Mouse (Mus musculus): ENCODE data around the gene Cplx3.

The Cplx3 gene

DNA sequence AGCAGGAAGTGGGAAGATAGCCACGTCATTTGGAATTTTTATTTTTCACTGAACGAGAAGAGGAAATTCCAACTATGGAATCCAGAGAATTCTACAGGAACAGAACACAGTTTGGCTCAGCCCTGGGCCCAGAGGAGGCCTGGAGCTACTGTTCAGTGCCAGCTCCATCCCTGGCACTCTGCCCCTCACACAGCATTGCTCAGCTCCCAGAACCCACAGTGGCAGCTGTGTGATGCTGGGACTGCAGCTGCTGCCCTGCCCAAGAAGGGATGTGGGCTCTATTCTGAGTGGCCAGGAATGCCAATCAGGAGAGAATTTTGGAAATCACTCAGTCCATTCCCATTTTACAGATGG, 4.8 kb downstream of the Cplx3 start:
- peak; percentile 86 for DNase-seq (ENCODE audit: low read depth, low spot score)

DNA sequence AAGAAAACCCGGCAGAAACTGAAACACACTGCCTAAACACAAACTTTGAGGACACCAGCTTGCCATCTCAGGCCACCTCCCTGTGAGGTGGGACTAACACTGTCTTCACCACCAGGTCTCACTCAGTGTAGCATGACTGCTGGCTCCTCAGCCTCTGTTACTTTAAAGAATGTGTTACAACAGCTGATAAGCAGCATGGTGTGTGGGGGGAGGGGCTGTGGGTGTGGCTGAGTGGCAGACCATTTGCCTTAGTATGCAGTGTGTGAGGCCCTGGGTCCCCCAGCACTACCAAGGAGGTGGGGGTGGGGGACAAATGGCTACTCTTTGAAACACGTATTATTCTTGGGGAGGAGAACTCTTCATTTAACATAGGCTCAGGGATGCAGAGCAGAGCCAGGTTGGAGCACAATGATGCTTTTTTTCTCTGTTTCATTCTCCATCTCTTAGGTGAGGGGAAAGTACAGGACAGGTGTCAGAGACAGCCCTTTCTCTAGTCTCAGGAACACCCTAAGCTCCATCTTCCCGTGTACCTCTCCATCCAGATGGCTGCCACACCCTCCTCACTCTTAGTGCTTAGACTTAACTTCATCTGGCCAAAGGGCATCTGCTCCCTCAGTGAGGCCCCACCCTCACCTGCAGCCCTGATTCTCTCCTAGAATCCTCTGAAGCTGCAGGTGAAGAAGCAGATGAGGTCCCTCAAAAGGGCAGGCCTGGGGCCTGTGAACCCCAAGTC, 5.3 kb downstream of the Cplx3 start:
- DNase-seq (ENCODE audit: low read depth, low spot score): peak; percentile 59

DNA sequence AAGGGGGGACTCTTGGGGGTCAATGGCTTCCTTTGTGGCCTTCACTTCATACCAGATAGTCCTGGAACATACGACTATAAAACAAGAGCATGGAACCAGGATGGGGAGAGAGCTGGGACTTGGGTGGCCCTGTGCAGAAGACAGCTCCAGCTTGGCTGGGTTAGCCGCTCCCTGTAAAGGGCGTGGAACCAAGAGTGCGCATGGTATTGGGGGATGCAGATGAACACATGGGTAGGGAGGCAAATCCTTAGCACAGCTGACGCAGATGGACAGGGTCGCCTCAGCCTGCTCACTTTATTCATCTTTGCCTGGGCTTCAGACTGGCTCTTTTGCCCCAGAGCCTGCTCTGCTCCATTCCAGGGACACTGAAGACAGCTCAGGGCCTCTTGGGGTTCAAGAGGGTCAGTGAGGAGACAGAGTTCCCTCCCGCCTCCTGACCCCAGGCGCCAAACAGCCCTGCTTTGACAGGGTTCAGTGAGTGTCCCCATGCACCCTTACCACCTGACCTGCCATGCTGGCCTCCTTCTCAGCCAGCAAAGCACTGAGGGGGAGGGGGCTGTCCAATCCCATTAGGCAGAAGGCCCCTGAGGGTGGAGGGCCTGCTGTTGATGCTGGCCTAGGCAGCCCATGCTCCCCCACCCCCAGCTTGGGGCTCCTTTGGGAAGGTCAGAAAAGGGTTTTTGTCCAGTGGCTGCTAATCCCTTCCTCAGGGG, 7.1 kb downstream of the Cplx3 start:
- DNase-seq (ENCODE audit: low read depth, low spot score): no peak

DNA sequence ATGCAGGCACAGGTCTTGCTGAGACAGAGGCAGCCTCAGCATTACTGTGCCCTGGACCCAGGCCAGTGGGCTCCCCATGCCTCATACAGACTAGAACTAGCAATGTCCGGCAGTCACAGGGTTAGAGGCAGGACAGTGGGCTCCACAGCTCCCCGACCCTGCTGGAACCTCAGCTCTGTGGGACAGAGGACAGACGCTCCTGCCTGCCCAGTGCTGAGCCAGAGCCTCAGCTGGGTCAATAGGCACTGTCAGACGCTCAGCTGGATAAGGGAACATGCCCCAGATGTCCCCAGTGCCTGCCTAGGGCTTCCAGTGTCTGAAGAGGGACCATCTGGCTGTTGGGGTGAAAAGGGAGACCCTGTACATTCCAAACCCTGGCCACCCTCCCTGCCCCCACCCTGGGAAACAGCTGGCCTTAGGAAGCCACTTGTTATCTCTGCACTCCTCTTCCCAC, 8.1 kb downstream of the Cplx3 start:
- no peak for DNase-seq (ENCODE audit: low read depth, low spot score)

DNA sequence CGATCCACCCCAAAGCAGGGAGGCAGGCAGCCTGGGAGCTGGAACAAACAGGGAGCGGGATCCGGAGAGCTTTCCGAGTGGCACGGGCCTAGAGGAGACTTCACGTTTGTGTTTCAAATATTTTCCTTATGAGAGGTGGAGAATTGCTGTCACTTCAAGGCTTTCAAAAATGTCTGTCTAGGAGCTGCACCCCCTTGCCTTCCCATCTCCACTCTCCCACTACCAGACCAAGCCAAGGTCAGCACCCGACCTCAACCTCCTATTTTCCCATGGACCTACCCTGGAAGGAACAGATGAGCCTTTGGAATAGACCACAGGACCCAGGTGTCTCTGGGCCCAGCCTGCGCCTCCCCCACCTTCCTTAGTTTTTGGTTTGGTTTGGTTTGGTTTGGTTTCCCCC, 8.8 kb downstream of the Cplx3 start:
- no peak for DNase-seq (ENCODE audit: low read depth, low spot score)

DNA sequence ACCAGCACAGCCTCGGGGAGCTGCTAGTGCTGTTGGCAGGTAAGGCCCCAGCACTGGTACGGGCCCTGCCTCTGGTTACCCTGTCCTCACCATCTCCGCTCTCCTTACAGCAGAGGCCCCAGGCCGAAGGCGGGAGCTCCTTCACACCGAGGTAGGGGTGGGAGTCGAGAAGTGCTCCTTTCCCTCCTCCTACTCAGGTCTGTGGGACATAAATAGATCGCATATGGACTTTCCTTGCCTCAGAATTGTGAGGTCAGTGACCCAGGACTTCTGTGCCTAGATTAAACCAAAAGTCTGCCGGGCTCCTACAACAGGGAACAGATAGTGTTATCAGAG, 11.9 kb downstream of the Cplx3 start:
- DNase-seq (ENCODE audit: low read depth, low spot score): no peak

DNA sequence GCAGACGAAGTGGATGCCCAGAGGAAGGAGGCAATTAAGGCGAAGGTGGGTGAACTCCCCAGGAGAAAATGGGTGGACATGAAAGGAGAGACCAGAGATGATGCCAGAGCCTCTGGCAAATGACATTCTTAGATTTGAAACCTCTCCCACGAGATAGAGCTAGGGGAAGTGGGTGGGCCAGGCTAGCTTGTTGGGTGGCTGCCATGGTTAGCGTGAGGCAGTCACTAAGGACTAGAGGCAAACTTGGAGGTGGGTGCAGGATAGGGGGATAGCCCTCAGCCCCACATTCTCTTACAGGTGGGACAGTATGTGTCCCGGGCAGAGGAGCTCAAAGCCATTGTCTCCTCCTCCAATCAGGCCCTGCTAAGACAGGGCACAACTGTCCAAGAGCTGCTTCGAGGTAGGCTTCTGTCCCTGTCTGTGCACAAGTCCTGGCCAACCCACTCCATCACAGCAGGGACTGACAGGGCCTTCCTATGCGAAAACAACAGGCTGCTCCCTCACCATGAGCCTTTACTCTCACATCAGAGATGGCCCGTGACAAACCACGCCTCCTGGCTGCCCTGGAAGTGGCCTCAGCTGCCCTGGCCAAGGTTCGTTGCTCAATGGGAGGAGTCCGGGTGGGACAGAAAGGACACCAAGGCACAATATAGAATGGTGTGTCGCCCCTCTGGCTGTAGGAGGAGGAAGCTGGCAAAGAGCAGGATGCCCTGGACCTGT, 12.5 kb downstream of the Cplx3 start:
- no peak for DNase-seq (ENCODE audit: low read depth, low spot score)

DNA sequence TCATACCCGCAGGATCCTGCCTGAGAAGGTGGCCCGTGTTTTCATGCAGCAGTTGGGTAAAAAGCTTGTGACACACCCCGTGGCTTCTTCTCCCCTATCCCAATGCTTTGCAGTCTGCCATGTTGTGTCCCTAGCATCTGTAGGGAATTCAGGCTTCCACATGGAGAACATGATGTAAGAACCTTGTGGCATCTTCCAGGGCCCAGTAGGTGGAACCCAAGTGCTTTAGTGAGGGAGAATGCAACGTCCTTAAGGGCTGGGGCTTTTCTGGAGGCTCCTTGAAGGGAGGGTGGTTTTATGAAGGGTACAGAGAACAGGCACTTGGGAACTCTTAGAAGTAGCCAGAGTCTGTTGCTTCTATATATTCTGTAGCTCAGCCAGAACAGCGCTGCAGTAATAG, 15.4 kb downstream of the Cplx3 start:
- DNase-seq (ENCODE audit: low read depth, low spot score): peak; percentile 84

DNA sequence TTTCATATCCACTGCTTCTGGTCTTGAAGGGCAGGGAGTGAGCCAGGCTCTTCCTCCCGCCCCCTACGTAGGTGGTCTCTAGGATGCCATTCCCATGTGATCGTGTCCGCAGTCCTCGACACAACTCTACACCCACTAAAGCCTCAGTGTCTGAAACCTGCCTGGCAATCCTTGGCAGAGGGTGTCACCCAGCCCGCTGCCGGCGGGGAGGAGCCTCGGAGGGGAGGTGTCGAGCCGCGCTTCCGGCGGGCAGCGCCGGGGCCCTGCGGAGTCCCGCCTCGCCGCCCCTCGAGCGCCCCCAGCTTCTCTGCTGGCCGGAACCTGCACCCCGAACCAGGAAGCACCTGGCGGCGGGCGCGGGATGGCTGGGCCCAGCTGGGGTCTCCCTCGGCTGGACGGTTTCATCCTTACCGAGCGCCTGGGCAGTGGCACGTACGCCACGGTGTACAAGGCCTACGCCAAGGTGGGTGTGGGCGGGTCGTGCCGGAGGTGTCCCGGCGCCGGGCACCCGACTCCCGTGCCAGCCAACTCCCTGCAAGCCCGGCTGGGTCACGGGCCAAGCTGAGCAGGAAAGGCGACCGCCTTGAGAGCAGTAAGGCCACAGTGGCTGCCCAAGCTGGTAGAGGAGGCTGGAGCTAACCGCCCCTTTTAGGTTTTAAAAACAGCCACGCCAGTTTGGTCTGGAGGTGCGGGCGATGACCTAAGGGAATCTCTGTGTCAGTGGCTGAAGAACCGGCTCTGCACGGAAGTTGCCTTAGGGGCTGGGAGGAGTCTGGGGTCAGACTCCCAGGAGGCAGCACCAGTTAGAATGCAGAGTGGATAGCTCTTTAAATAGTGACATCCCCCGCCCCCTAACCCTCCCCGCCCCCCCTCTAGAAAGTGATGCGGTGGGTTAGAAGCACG, 16.6 kb downstream of the Cplx3 start, which contains the start of gene Ulk3:
Ulk3 (plus strand) TSS at position 229 of the 903 bp plus-strand sequence.
- DNase-seq (ENCODE audit: low read depth, low spot score): peak; percentile 88

DNA sequence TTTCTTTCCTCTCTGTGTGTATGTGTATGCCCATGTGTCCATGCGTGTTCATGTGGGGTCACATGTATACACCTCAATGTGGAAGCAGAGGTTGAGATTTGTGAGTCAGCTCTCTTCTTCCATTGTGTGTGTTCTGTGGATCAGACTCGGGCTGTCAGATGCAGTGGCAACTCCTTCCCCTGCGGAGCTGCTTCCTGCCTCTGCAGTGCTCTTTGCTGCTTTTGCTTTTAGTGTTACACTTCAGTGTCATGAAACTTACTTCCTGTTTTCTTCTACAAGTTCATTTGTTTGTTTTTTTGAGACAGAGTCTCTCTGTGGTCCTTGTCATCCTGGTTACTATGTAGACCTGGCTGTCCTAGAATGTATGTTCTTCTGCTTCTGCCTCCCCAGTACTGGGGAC, 21.1 kb downstream of the Cplx3 start:
- DNase-seq (ENCODE audit: low read depth, low spot score): no peak

DNA sequence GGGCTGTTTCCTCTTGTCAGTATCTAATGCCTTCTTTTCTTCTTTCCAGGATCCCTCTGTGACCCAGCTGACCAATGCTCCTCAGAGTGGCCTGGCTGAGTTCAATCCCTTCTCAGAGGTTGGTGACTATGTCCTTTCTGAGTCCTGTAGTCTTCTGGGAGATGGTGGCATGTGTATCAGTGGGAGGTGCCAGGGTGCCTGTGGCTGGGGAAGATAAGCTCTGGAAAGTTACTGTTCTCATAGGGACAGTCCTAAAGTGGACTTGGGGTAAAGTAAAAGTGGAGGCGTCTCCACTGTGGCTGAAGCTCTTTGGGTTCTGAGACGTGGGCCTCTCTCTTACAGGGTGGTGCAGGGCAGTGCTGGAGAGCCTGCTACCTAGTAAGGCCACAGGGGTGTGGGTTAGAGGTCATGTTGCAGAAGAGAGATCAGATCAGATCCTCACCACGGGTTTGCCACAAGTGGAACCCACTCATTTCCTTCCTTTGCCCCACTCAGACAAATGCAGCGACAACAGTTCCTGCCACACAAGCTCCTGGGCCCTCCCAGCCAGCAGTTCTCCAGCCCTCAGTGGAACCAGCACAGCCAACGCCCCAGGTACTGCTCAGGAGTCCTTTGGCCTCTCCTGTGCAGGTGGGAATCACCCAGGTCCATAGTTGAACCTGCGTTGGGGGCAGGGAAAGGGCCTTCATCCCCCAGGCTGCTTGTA, 28.8 kb downstream of the Cplx3 start:
- no peak for DNase-seq (ENCODE audit: low read depth, low spot score)

DNA sequence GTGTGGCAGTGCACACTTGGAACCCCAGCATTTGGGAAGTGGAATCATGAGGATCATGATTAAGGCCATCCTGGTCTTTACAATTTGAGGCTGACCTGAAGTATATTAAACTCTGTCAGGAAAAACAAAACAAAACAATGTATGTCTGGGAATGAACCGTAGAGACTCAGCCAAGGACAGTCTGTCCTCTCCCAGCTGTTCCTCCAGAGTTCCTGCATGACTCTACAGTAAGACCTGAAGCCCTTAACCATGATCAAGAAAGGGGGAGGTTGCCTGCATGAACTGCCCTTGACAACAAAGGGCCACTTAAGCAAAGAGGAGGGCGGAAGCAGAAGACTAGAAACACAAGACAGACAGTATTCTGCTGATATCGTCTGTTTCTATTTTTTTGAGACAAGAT, 30.5 kb downstream of the Cplx3 start:
- DNase-seq (ENCODE audit: low read depth, low spot score): no peak

DNA sequence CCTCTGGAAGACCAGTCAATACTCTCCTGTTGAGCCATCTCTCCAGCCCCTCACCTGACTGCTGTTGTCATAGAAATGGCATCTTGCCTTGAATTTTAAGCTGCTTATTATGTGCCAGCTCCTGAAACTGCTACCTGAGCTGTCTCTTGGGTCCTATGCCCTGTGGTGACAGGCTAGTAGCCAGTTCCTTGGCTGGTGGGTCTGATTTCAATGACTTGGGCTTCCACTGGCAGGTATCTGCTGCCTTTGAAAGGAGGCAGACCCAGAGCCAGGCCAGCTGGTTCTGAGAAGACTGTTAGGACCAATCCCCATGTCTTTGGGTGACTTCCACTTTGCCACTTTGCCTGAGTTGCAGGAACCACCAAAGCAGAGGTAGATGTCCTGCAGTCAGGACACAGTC, 31.7 kb downstream of the Cplx3 start:
- DNase-seq (ENCODE audit: low read depth, low spot score): no peak

DNA sequence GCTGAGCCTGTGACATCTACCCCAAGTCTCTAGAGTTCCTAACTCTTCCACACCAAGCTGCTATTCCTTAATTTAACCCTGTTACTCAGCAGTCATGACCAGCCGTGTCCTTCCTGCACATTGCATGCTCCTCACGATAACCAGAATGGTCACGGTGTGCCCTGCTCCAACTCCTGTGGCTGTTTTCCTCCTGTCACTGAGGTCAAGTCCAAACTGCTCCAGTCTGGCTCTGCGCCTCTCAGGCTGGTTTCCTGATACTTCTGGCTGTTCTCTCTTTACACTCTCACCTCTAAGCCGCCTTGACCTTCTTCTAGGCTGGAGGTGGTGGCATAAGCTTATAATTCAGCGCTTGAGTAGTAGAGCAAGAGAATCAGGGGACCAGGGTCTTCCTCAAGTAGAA, 37.6 kb downstream of the Cplx3 start:
- no peak for DNase-seq (ENCODE audit: low read depth, low spot score)

DNA sequence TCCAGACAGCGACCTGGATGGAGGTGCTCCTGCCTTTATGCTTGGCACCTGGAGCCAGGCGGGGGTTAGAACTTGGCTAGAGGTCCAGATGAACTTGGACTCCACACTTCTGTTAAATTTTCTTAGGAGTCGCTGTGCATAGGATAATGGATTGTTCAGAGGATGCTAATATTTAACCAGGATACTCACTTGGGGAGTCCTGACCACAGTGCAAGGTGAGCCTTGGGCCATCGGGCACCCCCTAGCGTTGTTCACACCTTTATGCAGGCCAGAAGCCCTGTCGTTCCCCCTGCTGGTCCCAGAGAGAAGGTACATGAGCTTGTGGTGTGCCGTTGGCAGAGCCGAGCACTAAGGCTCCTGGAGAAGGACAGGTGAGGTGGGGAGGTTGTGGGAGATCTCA, 39.2 kb downstream of the Cplx3 start:
- DNase-seq (ENCODE audit: low read depth, low spot score): no peak

DNA sequence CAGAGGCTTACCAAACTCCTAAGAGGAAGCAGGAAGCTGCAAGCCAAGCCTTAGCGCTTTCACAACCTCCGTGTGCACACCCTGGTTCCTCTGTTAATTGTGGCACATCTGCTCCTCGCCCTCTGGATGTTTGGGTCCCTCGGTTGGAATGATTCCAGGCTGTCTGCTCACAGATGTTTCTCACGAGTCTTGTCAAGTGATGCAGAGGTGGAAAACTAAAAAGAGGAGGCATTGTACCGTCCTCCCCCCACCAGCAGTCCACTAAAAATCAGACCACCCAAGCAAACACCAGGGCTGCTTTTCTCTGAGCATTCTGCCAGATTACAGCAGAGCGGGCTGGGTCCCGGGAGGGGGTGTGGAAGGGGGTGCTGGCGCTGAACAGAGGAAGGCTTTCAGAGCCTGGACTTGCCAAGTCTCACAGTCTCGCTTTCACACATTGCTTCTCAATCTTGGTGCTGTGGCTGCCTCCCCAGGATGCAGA, 40.3 kb downstream of the Cplx3 start:
- peak; percentile 43 for DNase-seq (ENCODE audit: low read depth, low spot score)

DNA sequence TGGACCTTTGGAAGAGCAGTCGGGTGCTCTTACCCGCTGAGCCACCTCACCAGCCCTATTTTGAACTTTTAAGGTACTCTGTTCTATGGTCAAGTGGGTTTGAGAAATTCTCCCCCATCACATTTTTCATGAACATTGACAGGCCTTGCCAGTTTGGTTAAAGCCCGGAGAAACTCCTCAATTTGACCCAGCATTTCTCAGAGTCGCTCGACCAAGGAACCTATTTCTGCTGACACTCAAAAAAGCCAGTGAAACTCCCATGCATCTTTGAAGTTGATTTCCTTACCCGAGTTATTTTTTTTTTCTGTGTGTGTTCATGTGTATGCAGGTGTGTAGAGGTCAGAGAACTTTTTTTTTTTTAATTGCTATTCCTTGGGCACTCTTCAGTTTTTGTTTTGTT, 41.5 kb downstream of the Cplx3 start:
- DNase-seq (ENCODE audit: low read depth, low spot score): no peak

DNA sequence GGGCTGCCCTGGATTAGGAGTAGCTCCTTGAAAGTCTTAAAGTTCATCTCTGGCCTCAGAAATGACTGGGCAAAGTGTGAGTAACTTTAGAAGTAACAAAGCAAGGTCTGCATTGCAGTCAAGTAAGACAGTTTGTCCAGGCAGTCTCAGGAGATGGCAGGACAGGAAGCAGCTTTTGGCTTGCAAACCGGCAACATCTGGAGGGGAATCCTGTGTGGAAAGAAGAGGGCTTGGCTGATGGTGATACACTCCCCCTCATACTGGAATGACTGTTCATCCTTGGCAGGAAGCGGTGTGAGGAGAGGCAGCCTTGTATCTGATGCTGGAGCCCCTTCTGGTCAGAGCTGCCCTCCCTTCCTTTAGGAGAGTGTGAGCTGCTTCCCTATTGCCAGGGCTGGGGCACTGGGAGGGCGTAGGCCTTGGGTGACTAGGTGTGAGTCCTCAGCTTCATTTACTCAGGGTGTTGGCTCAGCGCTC, 43.1 kb downstream of the Cplx3 start:
- DNase-seq (ENCODE audit: low read depth, low spot score): peak; percentile 83

DNA sequence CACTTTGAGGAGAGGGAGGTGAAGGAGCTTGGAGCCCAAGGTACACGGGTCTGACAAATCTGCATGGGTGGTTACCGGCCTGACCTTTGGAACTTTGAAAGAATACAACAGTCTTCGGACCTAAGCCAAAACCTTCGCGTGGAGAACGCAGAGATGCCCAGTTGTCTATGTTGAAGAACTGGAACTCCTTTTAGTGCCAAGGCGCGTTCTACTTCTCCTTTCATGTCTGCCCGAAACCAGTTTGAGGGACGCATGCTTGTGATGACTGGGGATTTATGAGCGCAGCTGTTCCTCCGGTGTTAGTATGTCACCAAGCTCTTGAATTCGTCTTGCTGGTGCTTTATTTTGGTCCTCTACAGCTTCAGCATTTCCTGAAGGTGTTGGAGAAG, 44.4 kb downstream of the Cplx3 start:
- DNase-seq (ENCODE audit: low read depth, low spot score): no peak

DNA sequence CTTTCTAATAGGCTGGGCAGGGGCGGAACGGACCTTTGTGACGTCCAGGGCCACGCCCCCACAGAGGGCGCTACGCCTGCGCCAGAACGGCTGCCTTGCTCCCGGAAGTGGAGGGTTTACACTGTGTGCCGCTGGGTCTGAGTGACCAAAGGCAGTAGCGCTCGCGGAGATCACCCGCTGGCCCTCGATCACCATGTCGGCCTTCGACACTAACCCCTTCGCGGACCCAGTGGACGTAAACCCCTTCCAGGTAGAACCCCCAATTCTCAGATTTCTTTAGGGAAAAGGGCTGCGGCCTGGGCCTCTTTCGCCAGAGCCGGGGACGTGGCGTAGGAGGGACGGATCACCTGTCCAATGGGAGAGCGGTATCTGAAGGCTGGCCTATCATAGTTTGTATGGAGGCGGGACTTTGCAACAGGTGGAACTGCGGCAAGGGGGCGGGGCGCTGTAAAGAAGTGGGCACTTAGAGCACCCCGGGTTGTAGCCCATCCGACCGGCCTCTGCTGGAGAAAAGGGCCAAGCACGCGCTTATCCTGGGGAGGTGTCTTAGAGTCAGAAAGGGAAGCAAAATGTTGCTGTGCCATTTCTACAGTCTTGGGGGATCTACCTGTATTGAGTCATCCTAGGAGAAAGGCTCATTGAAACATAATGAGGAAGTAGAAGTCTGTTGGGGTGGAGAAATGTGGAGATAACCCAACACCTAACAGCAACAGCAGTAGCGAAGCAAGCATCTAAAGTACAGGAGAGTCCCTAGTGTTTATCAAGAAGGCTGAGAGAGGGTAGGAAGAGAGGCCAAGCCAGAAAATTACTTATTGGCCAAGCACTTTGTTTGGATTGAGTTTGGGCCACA, 45.0 kb downstream of the Cplx3 start, which contains the start of gene Scamp2:
Scamp2 (plus strand) TSS at position 83 of the 850 bp plus-strand sequence.
- DNase-seq (ENCODE audit: low read depth, low spot score): peak; percentile 94

Measured in 3T3-L1 (cell line).